ENCODE assay signal across 9 mouse cellular contexts in the genomic region with DNA sequence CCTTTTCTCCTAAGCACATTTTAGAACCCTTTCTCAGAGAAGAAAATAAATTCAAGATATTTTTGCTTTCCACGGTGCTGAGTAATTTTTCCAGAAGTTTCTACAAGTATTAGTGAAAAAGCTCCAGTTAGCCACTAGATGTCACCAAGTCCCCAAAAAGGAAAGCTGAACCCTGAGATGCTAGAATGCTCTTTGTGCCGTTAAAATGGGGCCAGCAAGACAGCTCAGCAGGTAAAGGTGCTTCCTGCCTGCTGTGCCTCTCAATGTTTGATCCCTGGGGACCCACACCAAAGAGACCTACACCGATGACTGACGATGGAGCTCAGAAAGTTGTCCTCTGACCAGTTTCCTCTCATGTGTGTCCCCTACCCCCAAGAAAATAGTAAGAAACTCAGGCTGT. TPM values are rescaled to one million over a fixed set of nuclear protein-coding genes. Genes with fewer than 3 reads are reported as not detected.
DNase-seq lines count a peak whose midpoint lies in the region; ATAC-seq and TF ChIP-seq lines count a peak whose summit lies in the region.
"Had no signal": no experiment of that assay in that cellular context is flagged by ENCODE, and none has a peak within 500 bp of the region (broad histone marks: within the 10 kb centered on the region; RNA-seq: fewer than 3 reads in every experiment).

No protein-coding gene starts in this region.

- in situ Hi-C loops in Patski (cut with MboI; ENCODE audit: low pct_unique_long_range_greater_than_20kb): no loop called here

- CTCF ChIA-PET in Patski (lab: Charles Lee): interaction anchor here (1.7 kb wide), 1 partner anchor 9 kb away, joined by 5 read pairs; no protein-coding TSS in a partner anchor

- TF ChIP-seq CTCF in layer of hippocampus, adult 2 months (conservative IDR thresholded peaks at IDR 0.05): peak; percentile 77
- TF ChIP-seq CTCF in Patski (IDR thresholded peaks at IDR 0.05): peak; percentile 34

- peaks cover 2% of the 10 kb centered on the region for H3K27me3 ChIP-seq in Patski
- H3K27me3 ChIP-seq: hindbrain, embryonic 15.5 days had no signal

- peak; percentile 57 for ATAC-seq in cerebellum, adult (ENCODE audit: insufficient number of reproducible peaks, low FRiP score, low TSS enrichment)
- no peak for ATAC-seq in Patski
- peak; percentile 57 for ATAC-seq in megakaryocyte progenitor cell, adult 5-6 weeks (replicated peaks; ENCODE audit: poor library complexity)

- DNase-seq in cerebellum, adult 11 months: no peak
- DNase-seq in layer of hippocampus, adult 2 months (ENCODE audit: low spot score in 2 of 2): no peak
- no peak for DNase-seq in layer of hippocampus, adult 9-11 months
- no peak for DNase-seq in Patski (ENCODE audit: low read depth, low spot score)
- no peak for DNase-seq in testis, postnatal 14 days (ENCODE audit: low spot score)
- no peak for DNase-seq in urinary bladder, postnatal 14 days (ENCODE audit: low spot score)

- no peak overlapping the region for H3K27ac ChIP-seq in layer of hippocampus, adult 2 months
- H3K27ac ChIP-seq: hindbrain, embryonic 15.5 days had no signal

- POLR2A ChIA-PET in Patski (lab: Charles Lee): no interaction called here

- H3K4me3 ChIP-seq in layer of hippocampus, adult 2 months: no peak overlapping the region
- H3K4me3 ChIP-seq: hindbrain, embryonic 15.5 days had no signal

RNA-seq across cellular contexts. Expression of gene Hnrnph2, which starts 8.5 kb away (rescaled TPM):
- 100 to 1,000 TPM; 152 to 157 TPM for total RNA-seq in layer of hippocampus, adult 2 months (2021)
- polyA plus RNA-seq in Patski (2021): 133 TPM
- total RNA-seq in megakaryocyte progenitor cell, adult 5-6 weeks (2015): 79.0 and 80.6 TPM in 2 replicates
- 141 and 154 TPM in 2 replicates for total RNA-seq in megakaryocyte progenitor cell, adult 5-6 weeks (2017)

RNA-seq across cellular contexts. Expression of gene Gla, which starts 8.5 kb away (rescaled TPM):
- 10 to 100 TPM in 1 of 2 experiments, 1 to 10 TPM in 1; 7.3 to 10.5 TPM for total RNA-seq in layer of hippocampus, adult 2 months (2021)
- 26.9 TPM for polyA plus RNA-seq in Patski (2021)
- total RNA-seq in megakaryocyte progenitor cell, adult 5-6 weeks (2015): 16.3 and 21.0 TPM in 2 replicates
- 19.6 and 23.2 TPM in 2 replicates for total RNA-seq in megakaryocyte progenitor cell, adult 5-6 weeks (2017)

RNA-seq across cellular contexts. Expression of gene Rpl36a, which starts 24.0 kb away (rescaled TPM):
- 100 to 1,000 TPM; 122 to 137 TPM for total RNA-seq in layer of hippocampus, adult 2 months (2021)
- 555 TPM for polyA plus RNA-seq in Patski (2021)
- 1,859 and 2,008 TPM in 2 replicates for total RNA-seq in megakaryocyte progenitor cell, adult 5-6 weeks (2015)
- 6,795 and 7,096 TPM in 2 replicates for total RNA-seq in megakaryocyte progenitor cell, adult 5-6 weeks (2017)

RNA-seq across cellular contexts. Expression of gene Btk, which starts 26.1 kb away (rescaled TPM):
- total RNA-seq in layer of hippocampus, adult 2 months (2021): 1 to 10 TPM in 1 of 2 experiments, under 1 TPM in 1; 0.66 to 1.2 TPM
- polyA plus RNA-seq in Patski (2021): not detected
- total RNA-seq in megakaryocyte progenitor cell, adult 5-6 weeks (2015): 61.0 and 66.6 TPM in 2 replicates
- 48.4 and 78.0 TPM in 2 replicates for total RNA-seq in megakaryocyte progenitor cell, adult 5-6 weeks (2017)

Comparison
In these comparisons a context has a peak if more than half of its experiments do, and no peak if none do; other contexts are left out.
1. RNA of gene Rpl36a, which starts 24.0 kb away (total RNA-seq): 1,859 to 7,096 TPM in megakaryocyte progenitor cell, adult 5-6 weeks; 122 to 137 TPM in layer of hippocampus, adult 2 months; every median in the first group is over 10 times any median in the second.